Mouse (Mus musculus) cerebellum, adult 9-11 months (tissue): ENCODE results near the gene Crisp3.
"Not testable (repeated sequence)": the region's sequence is repeated elsewhere in the genome, so short reads cannot be mapped to it uniquely, and the experiment has no call there.

Experiments
- DNase-seq: peaks from one replicate; pipeline ENCODE4 v3.0.0; 2022

Crisp3 gene

GRCm38 (mm10) chr17:40242135-40242534 is at the start of gene Crisp3:
Gene Crisp3, minus strand, starts transcription at chr17:40242288.
- no peak for DNase-seq

GRCm38 (mm10) chr17:40285435-40285834 is 43.3 kb upstream of the Crisp3 start:
- DNase-seq: no peak

- DNase-seq: no peak
These were observed 33.4 kb upstream of the Crisp3 start for GRCm38 (mm10) chr17:40275519-40275918.

- DNase-seq: no peak
These were observed 32.9 kb upstream of the Crisp3 start for GRCm38 (mm10) chr17:40274906-40275470.

GRCm38 (mm10) chr17:40252487-40252886 is 10.4 kb upstream of the Crisp3 start:
- no peak for DNase-seq

GRCm38 (mm10) chr17:40208540-40208939 is 33.5 kb downstream of the Crisp3 start, which contains the start of gene Pgk2:
Gene Pgk2, minus strand, starts transcription at chr17:40208640.
- no peak for DNase-seq

GRCm38 (mm10) chr17:40201803-40202202 is 40.3 kb downstream of the Crisp3 start:
- not testable (repeated sequence) for DNase-seq

- DNase-seq: not testable (repeated sequence)
These were observed 51.9 kb downstream of the Crisp3 start for GRCm38 (mm10) chr17:40190192-40190591.
